Mouse (Mus musculus) kidney, adult 2 months (tissue): ENCODE data around the gene Wwox. TPM values are rescaled to one million over a fixed set of nuclear protein-coding genes. Genes with fewer than 3 reads are reported as not detected.

Source experiments
- DNase-seq: peaks from one replicate; pipeline ENCODE4 v3.0.0; 2021
- H3K27ac ChIP-seq: fragments of 200-500 bp; 2 replicates; pipeline ENCODE4 v1.5.1; 2012; ENCODE audit warnings: low read depth, low read length, control low read depth, inconsistent platforms; ENCODE audit not compliant: insufficient read depth
- H3K27me3 ChIP-seq: fragments of 200-500 bp; replicated peaks from 2 replicates; pipeline ENCODE4 v1.6.1; 2012; ENCODE audit warnings: mild to moderate bottlenecking, moderate library complexity, low read length, inconsistent platforms; ENCODE audit not compliant: control insufficient read depth, insufficient read depth
- H3K36me3 ChIP-seq: fragments of 200-500 bp; 2 replicates; pipeline ENCODE4 v1.6.1; 2012; ENCODE audit warnings: mild to moderate bottlenecking, moderate library complexity, low read length, inconsistent platforms; ENCODE audit not compliant: control insufficient read depth, insufficient read depth
- H3K4me1 ChIP-seq: fragments of 200-500 bp; 2 replicates; pipeline ENCODE4 v1.6.1; 2011; ENCODE audit warnings: low read length; ENCODE audit not compliant: control insufficient read depth, insufficient read depth
- H3K4me3 ChIP-seq: fragments of 200-500 bp; 2 replicates; pipeline ENCODE4 v1.5.1; 2011; ENCODE audit warnings: mild to moderate bottlenecking, low read depth, low read length, control low read depth; ENCODE audit not compliant: insufficient read depth
- CTCF ChIP-seq: fragments of 200-500 bp; conservative IDR thresholded peaks from 2 replicates; pipeline ENCODE4 v1.5.1; 2011; ENCODE audit warnings: low read depth, mild to moderate bottlenecking, control low read depth, low read length, moderate library complexity, mixed read lengths; ENCODE audit not compliant: insufficient read depth, insufficient read length
- POLR2A ChIP-seq: fragments of 200-500 bp; IDR thresholded peaks from one replicate; pipeline ENCODE4 v1.6.1; 2011; ENCODE audit warnings: low read depth, low read length, control low read depth
- WGBS: fragments of 180-500 bp; shearing (Covaris S2); methylation state at CpG from one replicate; pipeline ENCODE4 v1.1.7; 2018; 5-methylcytosine and 5-hydroxymethylcytosine counted together
- polyA plus RNA-seq: library from polyadenylated mRNA; depleted of rRNA; stranded (reverse); fragments of >200 nt; gene quantifications from 2 replicates; pipeline ENCODE4 v1.2.3, GENCODE M21; 2012

Wwox gene
- polyA plus RNA-seq, 1 experiment, result 15.3 TPM

- TF ChIP-seq CTCF (no peak), POLR2A (no peak)
- no peak overlapping the region for H3K4me3 ChIP-seq
- DNase-seq, result peak; percentile 19
- no peaks in the 10 kb centered on the region for H3K4me1 ChIP-seq
- no peaks in the 10 kb centered on the region for H3K36me3 ChIP-seq
- H3K27ac ChIP-seq, result no peak overlapping the region
- 66% methylated on average over 17 of the region's 17 CpGs for WGBS
- no peaks in the 10 kb centered on the region for H3K27me3 ChIP-seq
Observed at GRCm38 (mm10) chr8:115214870-115215269, 775.4 kb downstream of the Wwox start.

- no peak for DNase-seq
- WGBS, result 57% methylated on average over 3 of the region's 3 CpGs
Observed at GRCm38 (mm10) chr8:115216801-115217200, 777.3 kb downstream of the Wwox start.

GRCm38 (mm10) chr8:115222545-115222944 lies 783.1 kb downstream of the Wwox start:
- Histone ChIP-seq H3K27me3 (no peaks in the 10 kb centered on the region), H3K4me1 (no peaks in the 10 kb centered on the region), H3K27ac (no peak overlapping the region), H3K36me3 (no peaks in the 10 kb centered on the region), H3K4me3 (no peak overlapping the region)
- 86% methylated on average over 13 of the region's 13 CpGs for WGBS
- TF ChIP-seq CTCF, result no peak
- no peak for TF ChIP-seq POLR2A
- DNase-seq, result no peak

More at GRCm38 (mm10) chr8:115216801-115217200, 777.3 kb downstream of the Wwox start:
- Histone ChIP-seq H3K36me3 (no peaks in the 10 kb centered on the region), H3K4me1 (no peaks in the 10 kb centered on the region), H3K27ac (no peak overlapping the region), H3K27me3 (no peaks in the 10 kb centered on the region), H3K4me3 (no peak overlapping the region)
- TF ChIP-seq POLR2A (no peak), CTCF (no peak)

- H3K4me1 ChIP-seq, result no peaks in the 10 kb centered on the region; the same call in 1 of the 2 replicates
- no peaks in the 10 kb centered on the region for H3K36me3 ChIP-seq
- no peak overlapping the region for H3K27ac ChIP-seq
- no peaks in the 10 kb centered on the region for H3K27me3 ChIP-seq
- no peak overlapping the region for H3K4me3 ChIP-seq
- 79% methylated on average over 20 of the region's 20 CpGs for WGBS
- TF ChIP-seq POLR2A (no peak), CTCF (no peak)
- no peak for DNase-seq
Observed at GRCm38 (mm10) chr8:115226781-115227583, 787.5 kb downstream of the Wwox start.

GRCm38 (mm10) chr8:115228903-115229302 lies 789.4 kb downstream of the Wwox start:
- Histone ChIP-seq H3K27ac (no peak overlapping the region), H3K36me3 (no peaks in the 10 kb centered on the region), H3K4me3 (no peak overlapping the region), H3K4me1 (no peaks in the 10 kb centered on the region; the same call in 1 of the 2 replicates), H3K27me3 (no peaks in the 10 kb centered on the region)
- TF ChIP-seq CTCF, result no peak
- no peak for TF ChIP-seq POLR2A
- DNase-seq, result no peak
- WGBS, result 85% methylated on average over 11 of the region's 11 CpGs

GRCm38 (mm10) chr8:115234068-115234467 lies 794.6 kb downstream of the Wwox start:
- Histone ChIP-seq H3K4me3 (no peak overlapping the region), H3K27me3 (no peaks in the 10 kb centered on the region), H3K27ac (no peak overlapping the region), H3K36me3 (no peaks in the 10 kb centered on the region), H3K4me1 (no peaks in the 10 kb centered on the region; the same call in 1 of the 2 replicates)
- WGBS, result 44% methylated on average over 6 of the region's 6 CpGs
- DNase-seq, result no peak
- TF ChIP-seq POLR2A (no peak), CTCF (no peak)

- no peak for DNase-seq
- H3K4me1 ChIP-seq, result no peaks in the 10 kb centered on the region
- no peak overlapping the region for H3K4me3 ChIP-seq
- no peak overlapping the region for H3K27ac ChIP-seq
- H3K36me3 ChIP-seq, result no peaks in the 10 kb centered on the region
- H3K27me3 ChIP-seq, result no peaks in the 10 kb centered on the region
- TF ChIP-seq POLR2A (no peak), CTCF (no peak)
- WGBS, result 68% methylated on average over 9 of the region's 9 CpGs
Observed at GRCm38 (mm10) chr8:115237596-115237995, 798.1 kb downstream of the Wwox start.
